Mouse (Mus musculus) ES-E14 (cell line): ENCODE measurements at regions not wholly inside any gene's neighbourhood (a gene's known extent, or its start where the extent isn't known, plus 50 kb on each side); places are given as distances from the start of the nearest gene placed in this dataset.

Source experiments
- DNase-seq: peaks from one replicate; pipeline ENCODE4 v3.0.0-alpha.2; 2013; ENCODE audit warnings: low read depth, low spot score
- H3K27ac ChIP-seq: 2 replicates; pipeline ENCODE4 v1.5.1; 2012; ENCODE audit warnings: low read depth, mild to moderate bottlenecking, low read length, moderate library complexity, mixed read lengths; ENCODE audit not compliant: poor library complexity, insufficient read depth, severe bottlenecking
- H3K36me3 ChIP-seq: 2 replicates; pipeline ENCODE4 v1.6.1; 2012; ENCODE audit warnings: mild to moderate bottlenecking, low read length, moderate library complexity, mixed read lengths; ENCODE audit not compliant: control insufficient read depth, poor library complexity, insufficient read depth, severe bottlenecking
- H3K4me1 ChIP-seq, 2 experiments: fragments of 150-350 bp in 1 of 2; sonication (generic) in 1 of 2; 2 replicates each; pipeline ENCODE4 v1.6.1; 2012; ENCODE audit warnings: low read length in 2 of 2, mild to moderate bottlenecking in 1 of 2, mixed read lengths in 1 of 2; ENCODE audit not compliant: control insufficient read depth in 2 of 2, insufficient read depth in 2 of 2, poor library complexity in 1 of 2
- H3K4me3 ChIP-seq, 2 experiments: fragments of 150-350 bp in 1 of 2; sonication (generic) in 1 of 2; 2 replicates each; pipeline ENCODE4 v1.5.1; 2012; ENCODE audit warnings: low read length in 2 of 2, low read depth in 1 of 2, mild to moderate bottlenecking in 1 of 2, mixed read lengths in 1 of 2; ENCODE audit not compliant: insufficient read depth in 1 of 2, poor library complexity in 1 of 2, severe bottlenecking in 1 of 2
- H3K9ac ChIP-seq: 2 replicates; pipeline ENCODE4 v1.6.1; 2012; ENCODE audit warnings: low read depth, mild to moderate bottlenecking, low read length, mixed read lengths; ENCODE audit not compliant: poor library complexity, insufficient read depth, severe bottlenecking
- H3K9me3 ChIP-seq: fragments of 150-350 bp; sonication (generic); 2 replicates; pipeline ENCODE4 v1.6.1; 2012; ENCODE audit warnings: low read depth, mild to moderate bottlenecking, low read length; ENCODE audit not compliant: control insufficient read depth, insufficient read depth
- CHD2 ChIP-seq: IDR thresholded peaks from 2 replicates; pipeline ENCODE4 v1.6.1; 2014; ENCODE audit warnings: mild to moderate bottlenecking, low read depth, low read length, inconsistent platforms
- HCFC1 ChIP-seq: IDR thresholded peaks from 2 replicates; pipeline ENCODE4 v1.6.1; 2012; ENCODE audit warnings: low read length, inconsistent platforms, borderline replicate concordance; ENCODE audit not compliant: insufficient read depth
- MAFK ChIP-seq: IDR thresholded peaks from 2 replicates; pipeline ENCODE4 v1.6.1; 2014; ENCODE audit warnings: mild to moderate bottlenecking, low read depth, low read length, inconsistent platforms; ENCODE audit not compliant: insufficient read depth
- ZC3H11A ChIP-seq: IDR thresholded peaks from 2 replicates; pipeline ENCODE4 v1.6.1; 2012; ENCODE audit warnings: low read depth, mild to moderate bottlenecking, inconsistent platforms, low read length, borderline replicate concordance
- ZNF384 ChIP-seq: IDR thresholded peaks from 2 replicates; pipeline ENCODE4 v1.6.1; 2012; ENCODE audit warnings: low read depth, low read length, inconsistent platforms
- in situ Hi-C, 2 experiments: fragments of 600-800 bp; cut with MboI; formaldehyde crosslinking; loops; one replicate each; pipeline ENCODE4 v1.15.1; 2025; ENCODE audit warnings: low sequenced_read_pairs in 2 of 2, inconsistent platforms in 1 of 2; ENCODE audit not compliant: unreplicated experiment in 2 of 2

DNA sequence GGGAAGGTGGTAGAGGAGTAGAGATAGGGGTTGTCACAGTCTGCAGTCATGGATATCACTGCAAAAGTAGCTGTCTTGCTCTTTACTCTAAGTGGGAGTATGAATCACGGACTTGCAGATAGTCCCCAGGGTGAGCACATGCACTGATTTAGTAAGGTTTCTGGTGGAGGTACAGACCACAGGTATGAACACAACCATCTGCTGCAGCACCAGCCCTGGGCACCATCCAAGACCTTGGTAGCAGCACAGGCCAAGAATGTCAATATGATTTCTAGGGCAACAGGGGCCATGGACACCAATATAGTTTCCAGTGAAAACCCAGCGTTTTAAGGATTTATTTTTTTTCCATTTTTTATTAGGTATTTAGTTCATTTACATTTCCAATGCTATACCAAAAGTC is 913.7 kb upstream of the Kirrel3 start:
- in situ Hi-C loops = no loop called here
- TF ChIP-seq CHD2 (no peak), ZNF384 (no peak), ZC3H11A (no peak), MAFK (no peak), HCFC1 (no peak)
- Histone ChIP-seq H3K9ac (no peak overlapping the region), H3K4me1 (no peaks in the 10 kb centered on the region), H3K9me3 (no peaks in the 10 kb centered on the region), H3K27ac (no peak overlapping the region), H3K4me3 (no peak overlapping the region), H3K36me3 (no peaks in the 10 kb centered on the region)
- DNase-seq = no peak

DNA sequence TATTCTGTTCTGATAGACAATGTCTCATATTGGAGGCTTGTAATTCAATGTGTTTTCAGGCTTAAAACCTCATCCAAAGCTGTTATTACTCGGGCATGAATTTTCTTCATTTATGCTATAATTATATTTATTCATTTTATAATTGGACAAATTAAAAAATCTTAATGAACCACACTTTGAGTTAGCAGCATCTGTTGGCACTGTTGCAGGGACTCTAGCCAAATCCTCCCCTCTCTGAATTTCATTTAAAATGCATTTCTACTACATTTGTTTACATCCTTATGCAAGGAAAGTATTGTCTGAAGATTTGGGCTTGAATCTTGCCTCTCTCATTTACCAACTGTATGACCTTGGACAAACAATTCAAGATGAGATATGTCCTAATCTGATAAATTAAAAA is 874.2 kb upstream of the Kirrel3 start:
- in situ Hi-C loops = no loop called here
- H3K4me1 ChIP-seq = no peaks in the 10 kb centered on the region
- H3K9me3 ChIP-seq = no peaks in the 10 kb centered on the region
- no peaks in the 10 kb centered on the region for H3K36me3 ChIP-seq
- H3K27ac ChIP-seq = no peak overlapping the region
- TF ChIP-seq ZNF384 = no peak
- TF ChIP-seq CHD2 = no peak
- no peak for TF ChIP-seq HCFC1
- TF ChIP-seq MAFK = no peak
- TF ChIP-seq ZC3H11A = no peak
- no peak overlapping the region for H3K4me3 ChIP-seq
- no peak overlapping the region for H3K9ac ChIP-seq
- no peak for DNase-seq

DNA sequence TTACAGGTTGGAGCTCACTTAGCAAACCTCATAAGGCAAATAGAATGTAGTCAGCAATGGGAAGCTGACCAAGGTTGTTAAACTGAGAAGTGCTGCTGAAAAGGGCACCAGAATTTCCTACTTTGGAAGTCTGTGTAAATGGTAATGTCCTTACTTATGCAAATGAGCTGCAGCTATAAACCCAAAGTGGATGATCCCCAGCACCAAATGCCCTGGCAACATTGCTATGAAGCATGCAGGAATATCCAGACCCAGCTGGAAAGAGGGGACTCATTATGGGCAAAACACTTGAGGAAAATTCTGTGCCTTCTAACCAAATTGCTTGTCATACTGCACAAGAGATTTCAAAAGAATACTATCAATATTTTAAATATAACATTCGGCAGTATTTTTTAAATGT is 861.3 kb upstream of the Kirrel3 start:
- no peak for TF ChIP-seq MAFK
- no peak for TF ChIP-seq CHD2
- no peak for TF ChIP-seq ZNF384
- TF ChIP-seq ZC3H11A = no peak
- no peak for TF ChIP-seq HCFC1
- in situ Hi-C loops = no loop called here
- Histone ChIP-seq H3K27ac (no peak overlapping the region), H3K9me3 (no peaks in the 10 kb centered on the region), H3K36me3 (no peaks in the 10 kb centered on the region), H3K4me3 (no peak overlapping the region), H3K4me1 (no peaks in the 10 kb centered on the region), H3K9ac (no peak overlapping the region)
- no peak for DNase-seq

DNA sequence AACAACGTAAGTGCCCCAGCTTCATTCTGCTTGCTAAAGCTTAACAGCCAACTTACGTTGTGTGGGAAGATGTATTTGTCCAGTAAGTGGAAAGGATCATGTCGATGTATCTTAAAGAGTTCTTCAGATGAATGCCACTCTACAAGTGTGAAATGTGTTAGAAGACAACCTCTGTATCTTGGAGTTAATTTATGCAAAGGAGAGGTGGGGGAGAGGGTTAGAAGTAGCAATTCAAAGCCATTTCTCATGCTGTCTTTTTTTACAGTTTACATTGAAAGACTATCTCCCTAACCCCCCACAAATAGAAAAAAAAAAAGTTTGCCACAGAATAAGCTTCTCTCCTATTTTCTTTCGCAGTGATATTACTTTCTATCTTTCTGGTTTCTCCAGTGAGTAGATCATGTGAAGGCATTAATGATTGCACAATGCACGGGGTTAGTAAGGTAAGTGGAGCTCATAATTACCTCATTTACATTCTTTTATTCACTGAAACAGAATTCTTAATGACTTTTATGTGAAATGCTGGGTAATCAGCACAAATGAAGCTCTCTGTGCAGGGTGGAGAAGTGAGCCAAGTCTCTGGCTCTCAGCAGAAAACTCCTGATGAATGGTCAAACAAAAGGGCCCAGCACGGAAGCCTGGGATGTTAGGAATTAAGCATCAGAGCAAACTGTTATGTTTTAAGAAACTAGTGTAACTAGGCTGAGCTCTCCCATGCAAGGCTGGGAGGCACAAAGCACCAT is 855.8 kb upstream of the Kirrel3 start:
- in situ Hi-C loops = no loop called here
- H3K27ac ChIP-seq = no peak overlapping the region
- H3K4me1 ChIP-seq = no peaks in the 10 kb centered on the region
- H3K9me3 ChIP-seq = no peaks in the 10 kb centered on the region
- DNase-seq = no peak
- no peaks in the 10 kb centered on the region for H3K36me3 ChIP-seq
- H3K4me3 ChIP-seq = no peak overlapping the region
- no peak for TF ChIP-seq MAFK
- TF ChIP-seq ZNF384 = no peak
- TF ChIP-seq ZC3H11A = no peak
- no peak for TF ChIP-seq HCFC1
- no peak for TF ChIP-seq CHD2
- no peak overlapping the region for H3K9ac ChIP-seq

DNA sequence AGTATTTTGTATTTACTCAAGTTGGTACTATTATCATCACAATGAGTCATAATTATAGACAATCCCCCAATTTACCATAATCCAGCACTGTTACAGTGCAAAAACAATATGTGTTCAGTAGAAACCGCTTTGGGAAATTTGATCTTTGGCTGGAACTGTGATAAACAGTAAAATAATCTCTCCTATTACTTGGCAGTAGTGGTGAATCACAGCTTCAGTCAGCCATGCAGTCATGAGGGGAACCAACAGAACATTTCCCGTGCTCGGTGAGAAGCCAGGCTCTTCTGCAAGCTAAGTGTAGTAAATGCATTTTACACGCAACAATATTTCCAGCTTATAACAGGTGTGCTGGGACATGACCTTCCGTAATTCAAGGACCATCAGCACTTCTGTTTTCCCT is 822.7 kb upstream of the Kirrel3 start:
- DNase-seq = no peak
- TF ChIP-seq CHD2 (no peak), ZC3H11A (no peak), HCFC1 (no peak), MAFK (no peak), ZNF384 (no peak)

More for the DNA sequence above, 822.7 kb upstream of the Kirrel3 start:
- Histone ChIP-seq H3K9ac (no peak overlapping the region), H3K36me3 (no peaks in the 10 kb centered on the region), H3K4me1 (no peaks in the 10 kb centered on the region), H3K27ac (no peak overlapping the region), H3K9me3 (no peaks in the 10 kb centered on the region), H3K4me3 (no peak overlapping the region)
- in situ Hi-C loops = no loop called here
